Mouse (Mus musculus) liver, embryonic 14.5 days (tissue): ENCODE measurements around the gene Nit2.

Source experiments
- CTCF ChIP-seq: IDR thresholded peaks from 2 replicates; pipeline ENCODE4 v1.5.1; 2016; ENCODE audit warnings: antibody characterized with exemption, low read depth, control low read depth
- EP300 ChIP-seq: IDR thresholded peaks from 2 replicates; pipeline ENCODE4 v1.6.1; 2016; ENCODE audit warnings: antibody characterized with exemption, low read depth

GRCm38 (mm10) chr16:57120913-57121815 lies 46.0 kb downstream of the Nit2 start, which contains the start of gene Tomm70a:
- TF ChIP-seq CTCF (no peak), EP300 (no peak)
